Mouse (Mus musculus): Measurements from ENCODE around the gene Dlg2. TPM values are rescaled to one million over a fixed set of nuclear protein-coding genes. Genes with fewer than 3 reads are reported as not detected.

Dlg2 gene
- polyA plus RNA-seq, 1 experiment from 2014 or later, result 10.0 TPM

DNA sequence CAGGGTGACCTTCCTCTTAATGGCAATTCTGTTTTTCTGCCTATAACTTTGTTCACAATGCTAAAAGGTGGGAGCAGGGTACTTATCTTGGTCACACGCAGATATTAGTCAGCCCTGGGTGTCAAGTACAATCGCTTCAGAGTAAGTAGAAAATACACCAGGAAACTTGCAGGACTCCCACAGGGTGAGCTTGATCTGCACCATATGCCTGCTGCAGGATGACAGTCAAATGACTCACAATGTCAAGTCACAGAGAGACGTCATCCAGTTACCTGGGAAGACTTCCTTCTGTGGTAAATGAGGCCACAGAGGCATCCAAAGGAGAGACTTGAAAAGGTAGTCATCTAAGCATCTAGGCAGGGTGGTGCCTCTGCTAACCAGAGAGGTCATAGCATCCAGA is 1721.1 kb downstream of the Dlg2 start:
- Histone ChIP-seq H3K27me3 (ENCODE audit: control insufficient read depth, insufficient read depth, low read length) (no peaks in the 10 kb centered on the region), H3K4me2 (ENCODE audit: low read length) (no peak overlapping the region), H3K9me3 (ENCODE audit: control insufficient read depth, low read length) (no peaks in the 10 kb centered on the region), H3K9ac (ENCODE audit: low read length) (no peak overlapping the region), H3K27ac (replicated peaks in 1 of 2; ENCODE audit: control insufficient read depth in 1 of 2, insufficient read depth in 1 of 2, low read depth in 2 of 2, low read length in 2 of 2) (no peak overlapping the region), H3K4me1 (ENCODE audit: control insufficient read depth in 2 of 2, insufficient read depth in 2 of 2, low read length in 2 of 2) (peaks cover 0 to 4% of the 10 kb centered on the region in 2 experiments; a peak in 1 of 4 replicates), H3K4me3 (ENCODE audit: control insufficient read depth in 1 of 2, insufficient read depth in 1 of 2, low read depth in 1 of 2, low read length in 2 of 2) (no peak overlapping the region), H3K36me3 (ENCODE audit: control insufficient read depth, insufficient read depth, low read length) (no peaks in the 10 kb centered on the region)
- WGBS, result 42% methylated on average over 3 of the region's 3 CpGs
- no peak for ATAC-seq (ENCODE audit: insufficient number of reproducible peaks, insufficient read depth, low FRiP score, low read depth)

DNA sequence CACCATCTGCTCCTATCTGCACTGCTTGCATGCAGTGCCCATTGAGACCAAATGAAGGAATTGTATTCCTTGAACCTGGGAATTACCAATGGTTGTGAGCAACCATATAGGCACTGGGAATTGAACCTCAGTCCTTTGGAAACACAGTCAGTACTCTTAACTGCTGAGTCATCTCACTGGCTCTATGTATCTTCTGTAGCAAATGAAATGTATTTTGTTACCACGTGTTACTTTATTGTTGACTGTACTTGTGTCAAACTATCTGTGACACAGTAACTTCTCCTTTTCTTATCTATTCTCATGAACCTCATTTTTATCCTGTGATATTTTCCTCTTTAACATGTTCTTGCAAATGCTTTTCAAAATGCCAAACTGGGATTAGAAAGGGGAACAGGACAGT is 1722.7 kb downstream of the Dlg2 start:
- H3K4me1 ChIP-seq (ENCODE audit: control insufficient read depth in 2 of 2, insufficient read depth in 2 of 2, low read length in 2 of 2), result peaks cover 0 to 4% of the 10 kb centered on the region in 2 experiments; a peak in 2 of 4 replicates

DNA sequence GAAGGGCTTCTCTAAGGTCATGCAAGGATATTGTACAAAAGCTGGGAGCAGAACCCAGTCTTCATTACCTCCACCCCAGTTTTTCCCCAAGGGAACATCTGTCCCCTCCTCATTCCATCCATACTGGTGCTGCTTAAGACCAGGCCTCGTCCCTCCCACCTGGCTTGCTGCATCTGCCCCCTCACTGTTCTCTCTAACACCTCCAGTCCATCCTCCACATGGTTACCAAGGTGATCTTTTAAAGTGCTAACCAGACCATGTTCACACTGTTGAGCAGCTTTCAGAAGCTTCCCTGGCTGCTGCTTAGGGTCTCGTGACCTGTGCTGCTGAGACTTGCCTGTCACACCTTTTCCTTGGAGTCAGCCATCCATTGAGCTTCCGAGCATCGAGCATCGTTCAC is 1734.2 kb downstream of the Dlg2 start:
- Histone ChIP-seq H3K27me3 (ENCODE audit: control insufficient read depth, insufficient read depth, low read length) (no peaks in the 10 kb centered on the region), H3K4me3 (ENCODE audit: control insufficient read depth in 1 of 2, insufficient read depth in 1 of 2, low read depth in 1 of 2, low read length in 2 of 2) (no peak overlapping the region), H3K9ac (ENCODE audit: low read length) (no peak overlapping the region), H3K9me3 (ENCODE audit: control insufficient read depth, low read length) (no peaks in the 10 kb centered on the region), H3K4me1 (ENCODE audit: control insufficient read depth in 2 of 2, insufficient read depth in 2 of 2, low read length in 2 of 2) (no peaks in the 10 kb centered on the region), H3K4me2 (ENCODE audit: low read length) (no peak overlapping the region), H3K36me3 (ENCODE audit: control insufficient read depth, insufficient read depth, low read length) (no peaks in the 10 kb centered on the region), H3K27ac (replicated peaks in 1 of 2; ENCODE audit: control insufficient read depth in 1 of 2, insufficient read depth in 1 of 2, low read depth in 2 of 2, low read length in 2 of 2) (no peak overlapping the region)
- WGBS, result 81% methylated on average over 5 of the region's 5 CpGs
- ATAC-seq (ENCODE audit: insufficient number of reproducible peaks, insufficient read depth, low FRiP score, low read depth), result no peak

More for the DNA sequence above, 1722.7 kb downstream of the Dlg2 start:
- no peaks in the 10 kb centered on the region for H3K27me3 ChIP-seq (ENCODE audit: control insufficient read depth, insufficient read depth, low read length)
- no peak overlapping the region for H3K4me2 ChIP-seq (ENCODE audit: low read length)
- no peak overlapping the region for H3K4me3 ChIP-seq (ENCODE audit: control insufficient read depth in 1 of 2, insufficient read depth in 1 of 2, low read depth in 1 of 2, low read length in 2 of 2)
- no peak overlapping the region for H3K9ac ChIP-seq (ENCODE audit: low read length)
- no peak overlapping the region for H3K27ac ChIP-seq (replicated peaks in 1 of 2; ENCODE audit: control insufficient read depth in 1 of 2, insufficient read depth in 1 of 2, low read depth in 2 of 2, low read length in 2 of 2)
- no peaks in the 10 kb centered on the region for H3K9me3 ChIP-seq (ENCODE audit: control insufficient read depth, low read length)
- ATAC-seq (ENCODE audit: insufficient number of reproducible peaks, insufficient read depth, low FRiP score, low read depth), result no peak
- WGBS, result 64% methylated on average over 1 of the region's 1 CpGs
- H3K36me3 ChIP-seq (ENCODE audit: control insufficient read depth, insufficient read depth, low read length), result no peaks in the 10 kb centered on the region

DNA sequence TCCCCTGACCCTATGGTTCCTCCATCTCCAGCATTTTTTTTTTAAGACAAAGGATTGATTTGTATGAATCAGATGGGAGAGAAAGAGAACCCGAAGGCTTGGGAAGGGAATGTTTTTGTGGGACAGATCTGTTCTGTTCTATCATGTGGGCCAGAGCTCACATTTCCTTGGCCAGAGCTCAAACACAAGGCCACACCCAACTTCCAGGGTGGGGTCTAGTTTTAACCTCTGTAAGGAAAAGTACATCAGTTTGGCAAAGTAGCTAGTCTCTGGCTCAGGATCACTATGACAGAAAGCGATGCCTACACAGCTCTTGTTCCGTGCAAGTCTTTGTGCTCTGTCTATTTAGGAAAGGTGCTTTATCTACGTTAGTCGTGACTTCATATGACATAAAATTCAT is 1737.3 kb downstream of the Dlg2 start:
- H3K4me3 ChIP-seq (ENCODE audit: control insufficient read depth in 1 of 2, insufficient read depth in 1 of 2, low read depth in 1 of 2, low read length in 2 of 2), result no peak overlapping the region
- H3K27ac ChIP-seq (replicated peaks in 1 of 2; ENCODE audit: control insufficient read depth in 1 of 2, insufficient read depth in 1 of 2, low read depth in 2 of 2, low read length in 2 of 2), result no peak overlapping the region
- no peak overlapping the region for H3K9ac ChIP-seq (ENCODE audit: low read length)
- ATAC-seq (ENCODE audit: insufficient number of reproducible peaks, insufficient read depth, low FRiP score, low read depth), result no peak
- no peaks in the 10 kb centered on the region for H3K9me3 ChIP-seq (ENCODE audit: control insufficient read depth, low read length)
- H3K36me3 ChIP-seq (ENCODE audit: control insufficient read depth, insufficient read depth, low read length), result no peaks in the 10 kb centered on the region
- no peaks in the 10 kb centered on the region for H3K27me3 ChIP-seq (ENCODE audit: control insufficient read depth, insufficient read depth, low read length)
- no peaks in the 10 kb centered on the region for H3K4me1 ChIP-seq (ENCODE audit: control insufficient read depth in 2 of 2, insufficient read depth in 2 of 2, low read length in 2 of 2)
- H3K4me2 ChIP-seq (ENCODE audit: low read length), result no peak overlapping the region
- 75% methylated on average over 5 of the region's 5 CpGs for WGBS

DNA sequence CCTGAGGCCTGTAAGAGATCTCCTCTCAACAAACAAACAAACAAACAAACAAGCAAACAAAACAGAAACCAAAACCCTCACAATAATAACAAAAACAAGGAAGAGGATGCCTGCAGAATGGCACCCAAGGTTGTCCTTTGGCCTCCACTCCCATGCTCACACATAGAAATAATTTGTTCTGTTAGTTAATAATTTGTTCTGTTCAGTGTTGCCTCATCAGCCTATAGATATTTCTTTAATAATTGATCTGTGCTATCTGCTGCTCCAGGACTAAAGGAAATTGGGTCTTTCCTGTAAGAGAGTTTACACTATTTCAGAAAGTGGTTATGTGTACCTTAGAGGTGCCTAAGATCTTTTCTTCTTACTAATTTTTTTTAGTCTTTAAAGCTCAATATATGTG is 1741.7 kb downstream of the Dlg2 start:
- ATAC-seq (ENCODE audit: insufficient number of reproducible peaks, insufficient read depth, low FRiP score, low read depth), result no peak
- H3K27me3 ChIP-seq (ENCODE audit: control insufficient read depth, insufficient read depth, low read length), result no peaks in the 10 kb centered on the region
- H3K27ac ChIP-seq (replicated peaks in 1 of 2; ENCODE audit: control insufficient read depth in 1 of 2, insufficient read depth in 1 of 2, low read depth in 2 of 2, low read length in 2 of 2), result no peak overlapping the region
- no peaks in the 10 kb centered on the region for H3K36me3 ChIP-seq (ENCODE audit: control insufficient read depth, insufficient read depth, low read length)
- no peaks in the 10 kb centered on the region for H3K9me3 ChIP-seq (ENCODE audit: control insufficient read depth, low read length)
- no peaks in the 10 kb centered on the region for H3K4me1 ChIP-seq (ENCODE audit: control insufficient read depth in 2 of 2, insufficient read depth in 2 of 2, low read length in 2 of 2)
- no peak overlapping the region for H3K9ac ChIP-seq (ENCODE audit: low read length)
- H3K4me3 ChIP-seq (ENCODE audit: control insufficient read depth in 1 of 2, insufficient read depth in 1 of 2, low read depth in 1 of 2, low read length in 2 of 2), result no peak overlapping the region
- no peak overlapping the region for H3K4me2 ChIP-seq (ENCODE audit: low read length)

DNA sequence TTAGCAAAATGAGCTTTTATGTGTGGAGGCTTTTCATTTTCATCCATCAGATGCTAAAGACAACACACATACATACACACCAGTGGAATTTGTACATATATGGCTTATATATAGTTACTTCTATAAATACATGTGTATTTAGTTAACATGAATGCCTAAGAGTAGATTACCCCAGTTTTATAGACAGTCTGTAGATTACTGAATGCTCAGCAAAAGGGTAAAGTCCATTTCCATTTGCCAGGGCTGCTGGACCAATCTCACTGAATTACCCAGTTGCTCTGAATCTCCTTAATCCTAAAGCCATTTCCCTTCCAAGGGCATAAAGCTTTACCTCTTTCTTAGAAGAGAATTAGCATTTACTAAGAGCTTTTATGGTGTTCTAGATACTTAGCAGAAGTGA is 1744.1 kb downstream of the Dlg2 start:
- Histone ChIP-seq H3K4me2 (ENCODE audit: low read length) (no peak overlapping the region), H3K9ac (ENCODE audit: low read length) (no peak overlapping the region), H3K9me3 (ENCODE audit: control insufficient read depth, low read length) (no peaks in the 10 kb centered on the region), H3K4me1 (ENCODE audit: control insufficient read depth in 2 of 2, insufficient read depth in 2 of 2, low read length in 2 of 2) (no peaks in the 10 kb centered on the region), H3K36me3 (ENCODE audit: control insufficient read depth, insufficient read depth, low read length) (no peaks in the 10 kb centered on the region), H3K27me3 (ENCODE audit: control insufficient read depth, insufficient read depth, low read length) (no peaks in the 10 kb centered on the region), H3K27ac (replicated peaks in 1 of 2; ENCODE audit: control insufficient read depth in 1 of 2, insufficient read depth in 1 of 2, low read depth in 2 of 2, low read length in 2 of 2) (no peak overlapping the region), H3K4me3 (ENCODE audit: control insufficient read depth in 1 of 2, insufficient read depth in 1 of 2, low read depth in 1 of 2, low read length in 2 of 2) (no peak overlapping the region)
- ATAC-seq (ENCODE audit: insufficient number of reproducible peaks, insufficient read depth, low FRiP score, low read depth), result no peak

DNA sequence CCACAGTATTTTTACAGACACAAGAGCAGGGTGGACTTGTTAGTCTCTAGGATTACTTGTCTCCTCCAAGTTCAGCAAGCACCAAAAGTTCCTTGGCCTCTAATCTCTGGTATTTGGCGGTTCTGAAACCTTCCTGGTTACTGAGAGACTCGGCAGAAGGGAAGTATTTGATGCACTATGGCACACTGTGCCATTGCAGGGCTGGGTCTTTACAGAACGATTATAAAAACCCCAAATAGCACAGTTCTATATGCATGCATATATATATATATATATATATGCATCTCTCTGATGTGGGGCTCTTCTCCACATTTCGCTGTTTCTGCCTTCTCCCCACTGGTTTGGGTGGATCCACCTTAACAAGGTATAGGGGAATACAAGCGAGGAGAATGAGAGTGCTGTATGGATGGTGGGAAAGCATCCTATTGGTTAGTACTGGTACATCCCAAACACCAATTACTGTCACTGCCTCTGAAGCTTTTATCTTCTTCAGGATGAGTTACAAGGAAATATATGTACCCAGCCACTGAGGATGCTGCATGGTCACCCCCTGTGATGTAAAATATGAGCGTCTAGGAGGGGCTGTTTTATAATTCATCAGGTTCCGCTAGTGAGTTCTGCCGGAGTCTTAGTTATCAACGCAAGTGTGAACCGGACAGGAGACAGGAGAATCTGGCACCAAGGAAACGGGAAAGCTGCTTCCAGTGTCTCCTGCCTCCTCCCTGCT is 1758.2 kb downstream of the Dlg2 start:
- no peaks in the 10 kb centered on the region for H3K9me3 ChIP-seq (ENCODE audit: control insufficient read depth, low read length)
- no peaks in the 10 kb centered on the region for H3K36me3 ChIP-seq (ENCODE audit: control insufficient read depth, insufficient read depth, low read length)
- H3K4me2 ChIP-seq (ENCODE audit: low read length), result no peak overlapping the region
- no peaks in the 10 kb centered on the region for H3K4me1 ChIP-seq (ENCODE audit: control insufficient read depth in 2 of 2, insufficient read depth in 2 of 2, low read length in 2 of 2)
- no peak overlapping the region for H3K27ac ChIP-seq (replicated peaks in 1 of 2; ENCODE audit: control insufficient read depth in 1 of 2, insufficient read depth in 1 of 2, low read depth in 2 of 2, low read length in 2 of 2)
- H3K9ac ChIP-seq (ENCODE audit: low read length), result no peak overlapping the region
- ATAC-seq (ENCODE audit: insufficient number of reproducible peaks, insufficient read depth, low FRiP score, low read depth), result no peak
- WGBS, result 76% methylated on average over 11 of the region's 11 CpGs
- H3K27me3 ChIP-seq (ENCODE audit: control insufficient read depth, insufficient read depth, low read length), result no peaks in the 10 kb centered on the region
- H3K4me3 ChIP-seq (ENCODE audit: control insufficient read depth in 1 of 2, insufficient read depth in 1 of 2, low read depth in 1 of 2, low read length in 2 of 2), result no peak overlapping the region

DNA sequence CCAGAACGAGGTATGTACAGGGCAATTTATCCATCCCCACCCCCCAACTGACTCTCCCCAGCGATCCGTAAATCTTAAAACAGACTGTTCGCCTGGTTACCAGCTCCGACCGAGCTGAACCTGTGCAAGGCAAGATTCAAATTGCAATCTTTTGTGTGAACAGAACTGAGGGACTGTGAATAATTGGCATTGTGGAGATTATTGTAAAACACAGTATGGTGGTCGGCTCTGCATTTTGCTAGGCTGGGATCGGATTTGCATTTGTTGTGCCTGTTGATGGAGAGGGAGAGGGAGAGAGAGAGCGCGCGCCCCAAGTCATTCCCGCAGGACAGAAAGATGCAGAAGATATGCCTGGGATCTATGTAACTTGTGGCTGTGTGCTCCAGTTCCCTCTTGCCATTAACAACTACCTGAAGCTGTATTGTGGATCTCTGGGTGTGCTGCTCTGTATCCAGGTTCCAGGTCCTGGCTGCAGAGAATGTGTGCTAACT is 1759.1 kb downstream of the Dlg2 start:
- no peak for ATAC-seq (ENCODE audit: insufficient number of reproducible peaks, insufficient read depth, low FRiP score, low read depth)
- H3K4me2 ChIP-seq (ENCODE audit: low read length), result no peak overlapping the region

More for the DNA sequence above, 1759.1 kb downstream of the Dlg2 start:
- H3K36me3 ChIP-seq (ENCODE audit: control insufficient read depth, insufficient read depth, low read length), result no peaks in the 10 kb centered on the region
- H3K9ac ChIP-seq (ENCODE audit: low read length), result no peak overlapping the region
- H3K4me3 ChIP-seq (ENCODE audit: control insufficient read depth in 1 of 2, insufficient read depth in 1 of 2, low read depth in 1 of 2, low read length in 2 of 2), result no peak overlapping the region
- no peaks in the 10 kb centered on the region for H3K27me3 ChIP-seq (ENCODE audit: control insufficient read depth, insufficient read depth, low read length)
- H3K27ac ChIP-seq (replicated peaks in 1 of 2; ENCODE audit: control insufficient read depth in 1 of 2, insufficient read depth in 1 of 2, low read depth in 2 of 2, low read length in 2 of 2), result no peak overlapping the region; a peak in 1 of 4 replicates
- H3K9me3 ChIP-seq (ENCODE audit: control insufficient read depth, low read length), result no peaks in the 10 kb centered on the region
- WGBS, result 80% methylated on average over 12 of the region's 12 CpGs
- no peaks in the 10 kb centered on the region for H3K4me1 ChIP-seq (ENCODE audit: control insufficient read depth in 2 of 2, insufficient read depth in 2 of 2, low read length in 2 of 2)
